Mouse (Mus musculus) brain, embryonic 18.5 days (tissue): ENCODE measurements around the gene Wwp2.

Source experiments
- DNase-seq: peaks from one replicate; pipeline ENCODE4 v3.0.0-alpha.2; 2012; ENCODE audit warnings: low read depth, low spot score

Wwp2 gene

GRCm38 (mm10) chr8:107430821-107431220 lies 5.3 kb upstream of the Wwp2 start:
- no peak for DNase-seq

- no peak for DNase-seq
Measured at GRCm38 (mm10) chr8:107435421-107435961, 674 bp upstream of the Wwp2 start.

GRCm38 (mm10) chr8:107436841-107437421 lies 766 bp downstream of the Wwp2 start:
- no peak for DNase-seq

- DNase-seq = no peak
Measured at GRCm38 (mm10) chr8:107437711-107438110, 1.5 kb downstream of the Wwp2 start.

GRCm38 (mm10) chr8:107439880-107440625 lies 3.9 kb downstream of the Wwp2 start:
- DNase-seq = no peak

GRCm38 (mm10) chr8:107444626-107445025 lies 8.5 kb downstream of the Wwp2 start:
- DNase-seq = no peak

- no peak for DNase-seq
Measured at GRCm38 (mm10) chr8:107447713-107448112, 11.5 kb downstream of the Wwp2 start.

GRCm38 (mm10) chr8:107448382-107448889 lies 12.3 kb downstream of the Wwp2 start:
- no peak for DNase-seq

- DNase-seq = no peak
Measured at GRCm38 (mm10) chr8:107449130-107449529, 13.0 kb downstream of the Wwp2 start.

- no peak for DNase-seq
Measured at GRCm38 (mm10) chr8:107449655-107450054, 13.5 kb downstream of the Wwp2 start.

GRCm38 (mm10) chr8:107451414-107452066 lies 15.4 kb downstream of the Wwp2 start:
- DNase-seq = peak; percentile 52

GRCm38 (mm10) chr8:107453386-107453785 lies 17.2 kb downstream of the Wwp2 start:
- DNase-seq = no peak

GRCm38 (mm10) chr8:107455268-107455667 lies 19.1 kb downstream of the Wwp2 start:
- no peak for DNase-seq

- DNase-seq = no peak
Measured at GRCm38 (mm10) chr8:107457725-107458124, 21.6 kb downstream of the Wwp2 start.

GRCm38 (mm10) chr8:107458281-107458680 lies 22.1 kb downstream of the Wwp2 start:
- DNase-seq = no peak

GRCm38 (mm10) chr8:107462423-107462822 lies 26.3 kb downstream of the Wwp2 start:
- DNase-seq = no peak

GRCm38 (mm10) chr8:107465332-107465990 lies 29.3 kb downstream of the Wwp2 start:
- no peak for DNase-seq

GRCm38 (mm10) chr8:107466642-107467041 lies 30.5 kb downstream of the Wwp2 start:
- no peak for DNase-seq

GRCm38 (mm10) chr8:107468811-107469302 lies 32.7 kb downstream of the Wwp2 start:
- no peak for DNase-seq

- no peak for DNase-seq
Measured at GRCm38 (mm10) chr8:107470302-107470701, 34.1 kb downstream of the Wwp2 start.

GRCm38 (mm10) chr8:107472403-107473100 lies 36.4 kb downstream of the Wwp2 start:
- no peak for DNase-seq
